Mouse (Mus musculus) hindbrain, embryonic 13.5 days (tissue): ENCODE results near the gene Spout1. TPM values are rescaled to one million over a fixed set of nuclear protein-coding genes. Genes with fewer than 3 reads are reported as not detected.

Source experiments
- ATAC-seq: fragments of 200-750 bp; cut with Nextera tagmentation; 2 replicates; pipeline ENCODE4 v1.8.0; 2017; ENCODE audit warnings: moderate TSS enrichment; ENCODE audit not compliant: low FRiP score
- H3K27ac ChIP-seq: fragments of 300-500 bp; sonication (generic); 2 replicates; pipeline ENCODE4 v1.5.1; 2015; ENCODE audit warnings: inconsistent platforms, mild to moderate bottlenecking, moderate library complexity
- H3K27me3 ChIP-seq: fragments of 300-500 bp; sonication (generic); 2 replicates; pipeline ENCODE4 v1.6.1; 2015; ENCODE audit warnings: mild to moderate bottlenecking, inconsistent platforms
- H3K36me3 ChIP-seq: fragments of 300-500 bp; sonication (generic); 2 replicates; pipeline ENCODE4 v1.6.1; 2015; ENCODE audit warnings: mild to moderate bottlenecking, inconsistent platforms
- H3K4me1 ChIP-seq: fragments of 300-500 bp; sonication (generic); replicated peaks from 2 replicates; pipeline ENCODE4 v1.6.1; 2015; ENCODE audit warnings: inconsistent platforms
- H3K4me2 ChIP-seq: fragments of 300-500 bp; sonication (generic); 2 replicates; pipeline ENCODE4 v1.6.1; 2015; ENCODE audit warnings: inconsistent platforms, mild to moderate bottlenecking, moderate library complexity
- H3K4me3 ChIP-seq: fragments of 300-500 bp; sonication (generic); 2 replicates; pipeline ENCODE4 v1.5.1; 2015; ENCODE audit warnings: mild to moderate bottlenecking, inconsistent platforms
- H3K9ac ChIP-seq: fragments of 300-500 bp; sonication (generic); 2 replicates; pipeline ENCODE4 v1.6.1; 2015; ENCODE audit warnings: mild to moderate bottlenecking, inconsistent platforms
- H3K9me3 ChIP-seq: fragments of 300-500 bp; sonication (generic); 2 replicates; pipeline ENCODE4 v1.6.1; 2016; ENCODE audit warnings: inconsistent platforms
- WGBS: fragments of 180-500 bp; shearing (Covaris S2); methylation state at CpG from one replicate; pipeline ENCODE4 v1.1.7; 2015; 5-methylcytosine and 5-hydroxymethylcytosine counted together
- polyA plus RNA-seq: library from polyadenylated mRNA; unstranded; fragments of >200 nt; fragmentation: Nextera tagmentation; extraction: Ambion mirVana; gene quantifications from 2 replicates; pipeline ENCODE4 v1.2.1, GENCODE M21; 2015

Gene Spout1
- 58.1 and 58.4 TPM in 2 replicates for polyA plus RNA-seq

DNA sequence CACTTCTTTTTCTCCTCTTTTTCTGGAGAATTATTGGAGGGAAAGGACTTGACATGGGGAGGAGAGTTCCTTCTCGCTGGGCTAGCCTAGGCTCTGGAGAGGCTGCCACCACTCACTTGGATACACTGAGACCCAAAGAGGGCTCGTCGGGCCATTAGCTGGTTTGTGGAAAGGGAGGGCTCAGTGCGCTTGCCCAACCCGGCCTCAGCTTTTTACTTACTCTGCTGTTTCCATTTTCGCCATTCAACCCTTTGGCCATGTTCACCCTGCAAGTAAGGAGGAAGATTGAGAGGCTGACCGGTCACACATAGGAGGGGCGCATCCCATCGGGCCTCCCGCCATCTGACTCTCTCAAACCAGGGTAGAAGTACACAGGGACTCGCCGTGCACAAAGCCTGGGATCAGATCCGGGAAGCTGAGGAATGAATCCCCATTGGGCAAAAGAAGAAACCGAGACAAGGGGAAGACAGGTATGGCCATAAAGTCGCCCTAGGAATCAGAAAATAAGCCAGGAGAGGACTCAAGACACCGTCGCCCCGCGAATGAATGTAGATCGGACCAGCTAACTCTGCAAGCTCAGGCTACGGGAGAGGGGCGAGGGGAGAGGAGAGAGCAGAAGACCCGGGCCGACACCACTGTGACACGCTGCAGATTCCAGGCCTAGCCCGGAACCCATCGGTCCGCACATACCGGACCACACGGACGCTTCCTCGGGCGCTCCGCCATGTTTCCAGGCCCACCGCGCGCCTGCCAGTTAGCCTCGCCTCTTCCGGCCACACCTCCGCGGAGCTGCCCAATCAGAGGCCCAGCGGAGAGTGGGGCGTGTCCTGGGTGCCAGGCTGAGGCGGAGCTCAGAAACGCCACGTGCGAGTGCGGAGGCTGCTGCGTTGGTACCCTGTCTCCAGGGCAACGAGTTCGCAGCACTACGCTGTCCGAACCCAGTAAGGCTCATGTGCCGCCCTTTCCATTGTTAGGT lies at the start of gene Spout1:
Gene Spout1 (minus strand): TSS at position 760 of the 976 bp plus-strand sequence.
- peak within 1 kb of the TSS; percentile 90 for H3K4me2 ChIP-seq
- peaks cover 39% of the 10 kb centered on the region for H3K36me3 ChIP-seq
- peak; percentile 98 for ATAC-seq
- no peaks in the 10 kb centered on the region for H3K9me3 ChIP-seq
- H3K4me1 ChIP-seq, result peaks cover 16% of the 10 kb centered on the region
- H3K27ac ChIP-seq, result peak within 1 kb of the TSS; percentile 44; the same call in 1 of the 2 replicates
- H3K27me3 ChIP-seq, result peaks cover 6% of the 10 kb centered on the region; the same call in 1 of the 2 replicates
- peak within 1 kb of the TSS; percentile 69 for H3K4me3 ChIP-seq
- H3K9ac ChIP-seq, result peak within 1 kb of the TSS; percentile 84
- 3% methylated on average over 54 of the region's 54 CpGs for WGBS

DNA sequence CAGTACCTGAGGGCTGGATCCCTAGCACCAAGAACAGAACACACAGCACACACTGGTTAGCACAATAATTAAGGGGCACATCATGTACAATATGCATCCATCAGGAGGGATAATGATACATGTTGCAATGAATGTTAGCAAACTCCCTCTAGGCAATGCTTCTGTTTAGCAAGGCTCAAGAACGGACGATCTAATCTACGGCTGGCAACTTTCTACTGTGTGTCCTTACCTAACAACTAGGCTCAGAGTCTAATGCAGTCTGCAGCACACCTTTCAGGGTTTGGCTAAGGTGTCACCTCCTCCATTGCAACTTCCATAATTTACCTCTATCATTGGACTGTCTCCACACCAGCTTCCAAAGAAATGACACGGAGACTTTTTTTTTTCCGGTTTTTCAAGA lies 38.0 kb upstream of the Spout1 start:
- H3K4me2 ChIP-seq, result no peak overlapping the region
- no peaks in the 10 kb centered on the region for H3K4me1 ChIP-seq
- no peak for ATAC-seq
- no peak overlapping the region for H3K9ac ChIP-seq
- H3K36me3 ChIP-seq, result no peaks in the 10 kb centered on the region
- no peak overlapping the region for H3K4me3 ChIP-seq
- no peaks in the 10 kb centered on the region for H3K9me3 ChIP-seq
- no peak overlapping the region for H3K27ac ChIP-seq
- no peaks in the 10 kb centered on the region for H3K27me3 ChIP-seq
- 99% methylated on average over 5 of the region's 5 CpGs for WGBS

DNA sequence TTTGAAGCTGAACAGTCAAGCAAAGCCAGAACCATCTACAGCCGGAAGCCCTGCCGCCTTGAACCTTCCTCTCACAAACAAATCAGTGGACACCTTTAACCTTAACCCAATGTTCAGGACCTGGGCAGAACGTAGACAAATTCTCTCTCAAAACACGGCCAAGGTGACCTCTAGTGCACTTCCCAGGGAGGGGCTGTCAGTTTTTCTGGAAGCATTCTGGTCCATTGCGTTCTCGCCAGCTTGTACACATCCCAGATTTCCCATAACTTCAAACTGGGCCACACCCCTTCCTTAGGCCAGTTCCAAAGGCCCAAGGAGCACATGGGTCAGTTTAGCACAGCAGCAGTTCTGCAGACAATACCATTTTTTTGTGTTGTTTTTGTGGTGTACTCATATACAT lies 37.2 kb upstream of the Spout1 start:
- no peak overlapping the region for H3K4me2 ChIP-seq
- WGBS, result 88% methylated on average over 6 of the region's 6 CpGs
- no peaks in the 10 kb centered on the region for H3K36me3 ChIP-seq
- no peaks in the 10 kb centered on the region for H3K4me1 ChIP-seq
- no peak overlapping the region for H3K9ac ChIP-seq
- no peak overlapping the region for H3K4me3 ChIP-seq
- H3K9me3 ChIP-seq, result no peaks in the 10 kb centered on the region
- H3K27me3 ChIP-seq, result no peaks in the 10 kb centered on the region
- ATAC-seq, result no peak
- no peak overlapping the region for H3K27ac ChIP-seq

DNA sequence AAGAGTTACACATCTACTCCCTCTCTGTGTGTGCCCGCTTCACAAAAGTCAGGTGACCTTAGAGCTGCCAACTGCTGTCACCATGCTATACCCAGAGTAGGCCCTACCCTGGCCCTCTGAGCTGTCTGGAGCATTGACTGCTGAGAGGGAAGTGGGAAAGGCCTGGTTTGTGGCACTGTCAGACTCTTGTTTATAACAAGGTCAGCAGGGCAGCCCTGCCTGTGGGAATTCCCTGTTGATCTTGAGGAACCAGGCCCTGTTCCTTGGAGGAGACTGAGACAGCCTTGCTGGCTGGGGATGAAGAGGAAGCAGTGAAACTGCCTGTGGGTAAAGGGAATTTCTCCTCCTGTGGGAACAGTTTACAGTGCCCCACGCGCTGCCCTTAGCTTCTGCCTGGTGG lies 36.5 kb upstream of the Spout1 start:
- no peaks in the 10 kb centered on the region for H3K36me3 ChIP-seq
- H3K27ac ChIP-seq, result no peak overlapping the region
- H3K4me3 ChIP-seq, result no peak overlapping the region
- ATAC-seq, result no peak
- no peak overlapping the region for H3K4me2 ChIP-seq
- no peaks in the 10 kb centered on the region for H3K4me1 ChIP-seq
- H3K27me3 ChIP-seq, result no peaks in the 10 kb centered on the region
- 86% methylated on average over 3 of the region's 3 CpGs for WGBS
- no peak overlapping the region for H3K9ac ChIP-seq
- no peaks in the 10 kb centered on the region for H3K9me3 ChIP-seq

DNA sequence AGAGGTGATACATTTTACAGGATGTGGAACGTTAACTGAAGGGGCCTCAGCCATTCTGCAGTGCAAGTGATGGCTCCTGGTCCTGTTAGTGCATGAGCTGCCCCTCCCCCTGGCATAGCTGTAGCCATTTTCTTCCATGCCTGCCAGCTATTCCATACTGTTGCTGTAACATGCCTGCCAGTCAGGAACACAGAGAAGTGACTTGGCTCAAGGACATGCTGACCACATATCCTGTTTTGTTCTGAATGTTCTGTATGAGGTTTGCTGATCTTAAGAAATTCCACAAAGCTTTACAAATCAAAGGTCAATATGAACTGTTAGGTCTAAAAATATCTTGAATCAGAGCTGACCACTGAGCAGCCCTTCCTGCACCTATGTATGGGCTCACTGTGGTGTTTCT lies 34.7 kb upstream of the Spout1 start:
- no peak overlapping the region for H3K9ac ChIP-seq

DNA sequence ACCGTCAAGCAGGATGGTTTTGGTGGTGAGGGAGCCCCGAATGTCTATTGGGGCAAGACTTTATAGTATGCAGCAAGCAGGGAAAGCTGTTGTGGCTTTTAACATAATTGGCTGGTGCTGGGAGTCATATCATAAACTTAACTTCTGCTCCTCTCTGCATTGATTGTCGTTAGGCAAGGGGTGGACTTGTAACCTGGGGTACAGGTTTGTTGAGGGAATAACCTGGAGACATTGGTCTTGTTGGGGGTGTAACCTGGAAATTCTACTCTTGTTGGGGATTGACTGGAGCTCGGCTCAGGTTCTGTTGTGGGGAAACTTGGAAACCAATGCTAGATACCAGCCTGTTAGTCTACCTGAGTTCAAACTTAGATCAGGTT lies 33.9 kb upstream of the Spout1 start:
- Histone ChIP-seq H3K4me1 (0 out of 2 replicates have a peak, but pooled peaks cover 1% of the 10 kb centered on the region), H3K4me2 (no peak overlapping the region), H3K4me3 (no peak overlapping the region), H3K27ac (no peak overlapping the region), H3K9ac (no peak overlapping the region), H3K9me3 (no peaks in the 10 kb centered on the region), H3K36me3 (no peaks in the 10 kb centered on the region), H3K27me3 (no peaks in the 10 kb centered on the region)
- 79% methylated on average over 4 of the region's 4 CpGs for WGBS
- no peak for ATAC-seq

More for the DNA sequence above, 34.7 kb upstream of the Spout1 start:
- ATAC-seq, result no peak
- no peak overlapping the region for H3K4me2 ChIP-seq
- H3K9me3 ChIP-seq, result no peaks in the 10 kb centered on the region
- no peaks in the 10 kb centered on the region for H3K27me3 ChIP-seq
- H3K4me3 ChIP-seq, result no peak overlapping the region
- 93% methylated on average over 1 of the region's 1 CpGs for WGBS
- H3K36me3 ChIP-seq, result no peaks in the 10 kb centered on the region
- no peaks in the 10 kb centered on the region for H3K4me1 ChIP-seq
- H3K27ac ChIP-seq, result no peak overlapping the region

DNA sequence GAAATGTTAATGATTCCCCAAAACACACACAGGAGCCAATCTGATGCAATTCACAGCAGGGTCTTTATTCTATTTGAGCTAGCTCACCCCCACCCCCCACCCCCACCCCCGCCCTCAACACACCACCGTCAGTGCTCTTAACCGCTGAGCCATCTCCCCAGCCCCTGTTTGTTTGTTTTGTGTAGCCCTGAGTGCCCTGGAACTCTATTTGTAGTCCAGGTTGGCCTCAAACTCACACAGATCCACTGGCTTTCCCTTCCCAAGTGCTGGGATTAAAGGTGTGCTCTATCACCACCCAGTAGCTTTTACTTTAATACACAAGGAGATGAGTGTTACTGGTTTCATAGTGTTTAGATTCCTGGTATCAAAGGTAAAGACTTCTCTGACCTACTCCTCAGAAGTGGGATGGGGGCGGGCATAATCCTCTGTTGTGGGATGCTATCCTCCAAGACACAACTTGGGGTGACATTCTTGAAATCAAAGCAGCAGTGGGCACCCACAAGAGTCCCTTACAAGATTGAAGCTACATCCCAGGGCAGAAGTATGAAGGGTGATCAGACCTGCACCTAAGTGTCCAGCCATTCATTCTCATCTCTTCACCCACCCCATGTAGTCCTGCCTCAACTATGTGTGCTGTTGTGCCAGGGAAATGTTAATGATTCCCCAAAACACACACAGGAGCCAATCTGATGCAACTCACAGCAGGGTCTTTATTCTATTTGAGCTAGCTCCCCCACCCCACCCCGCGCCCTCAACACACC lies 33.3 kb upstream of the Spout1 start:
- Histone ChIP-seq H3K4me3 (no peak overlapping the region), H3K27ac (no peak overlapping the region), H3K9me3 (no peaks in the 10 kb centered on the region), H3K27me3 (no peaks in the 10 kb centered on the region), H3K4me2 (no peak overlapping the region), H3K36me3 (no peaks in the 10 kb centered on the region), H3K4me1 (peaks cover 6% of the 10 kb centered on the region), H3K9ac (no peak overlapping the region)
- no peak for ATAC-seq
- WGBS, result 69% methylated on average over 6 of the region's 6 CpGs

DNA sequence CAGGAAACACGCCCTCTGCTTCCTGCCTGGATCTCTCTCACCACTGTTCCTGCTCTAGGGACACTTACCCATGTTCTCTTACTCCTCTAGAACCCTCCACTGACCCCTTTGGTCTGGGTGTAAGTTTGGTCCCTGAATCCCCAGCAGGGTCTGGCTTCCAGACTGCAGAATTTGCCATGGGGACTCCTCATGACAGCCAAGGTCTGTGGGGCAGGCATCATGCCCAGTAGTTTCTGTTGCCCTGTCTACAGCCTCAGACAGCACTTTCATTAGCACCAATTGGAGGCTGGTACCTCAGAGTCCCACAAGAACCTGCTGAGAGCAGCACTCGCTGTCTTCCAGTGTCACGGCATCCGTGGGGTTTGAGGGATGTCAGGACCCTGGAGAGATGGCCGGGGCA lies 29.6 kb upstream of the Spout1 start:
- ATAC-seq, result no peak
- H3K9me3 ChIP-seq, result no peaks in the 10 kb centered on the region

DNA sequence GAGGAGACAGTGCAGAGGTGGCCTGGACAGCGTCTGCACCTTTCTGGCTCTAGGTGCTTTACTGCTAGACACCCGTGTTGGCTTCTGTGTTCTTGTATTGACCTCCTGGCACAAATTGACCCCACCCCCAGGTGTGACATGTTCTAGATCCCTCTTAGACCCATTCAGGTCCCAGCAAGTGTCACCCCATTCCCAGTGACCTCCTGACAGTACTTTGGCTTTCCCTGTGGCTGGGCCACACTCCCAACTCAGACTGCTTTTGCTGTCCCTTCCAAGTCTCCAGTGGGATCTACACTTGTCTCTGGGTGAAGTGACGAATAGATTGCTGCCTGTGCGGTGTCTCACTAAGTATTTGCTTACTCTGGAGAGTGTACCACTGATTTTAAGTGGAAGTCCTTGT lies 29.1 kb upstream of the Spout1 start:
- 85% methylated on average over 4 of the region's 4 CpGs for WGBS

More for the DNA sequence above, 29.6 kb upstream of the Spout1 start:
- no peaks in the 10 kb centered on the region for H3K36me3 ChIP-seq
- peaks cover 23% of the 10 kb centered on the region for H3K4me1 ChIP-seq
- 81% methylated on average over 5 of the region's 5 CpGs for WGBS
- no peak overlapping the region for H3K27ac ChIP-seq
- no peak overlapping the region for H3K4me2 ChIP-seq
- H3K27me3 ChIP-seq, result no peaks in the 10 kb centered on the region
- H3K4me3 ChIP-seq, result no peak overlapping the region
- H3K9ac ChIP-seq, result no peak overlapping the region

DNA sequence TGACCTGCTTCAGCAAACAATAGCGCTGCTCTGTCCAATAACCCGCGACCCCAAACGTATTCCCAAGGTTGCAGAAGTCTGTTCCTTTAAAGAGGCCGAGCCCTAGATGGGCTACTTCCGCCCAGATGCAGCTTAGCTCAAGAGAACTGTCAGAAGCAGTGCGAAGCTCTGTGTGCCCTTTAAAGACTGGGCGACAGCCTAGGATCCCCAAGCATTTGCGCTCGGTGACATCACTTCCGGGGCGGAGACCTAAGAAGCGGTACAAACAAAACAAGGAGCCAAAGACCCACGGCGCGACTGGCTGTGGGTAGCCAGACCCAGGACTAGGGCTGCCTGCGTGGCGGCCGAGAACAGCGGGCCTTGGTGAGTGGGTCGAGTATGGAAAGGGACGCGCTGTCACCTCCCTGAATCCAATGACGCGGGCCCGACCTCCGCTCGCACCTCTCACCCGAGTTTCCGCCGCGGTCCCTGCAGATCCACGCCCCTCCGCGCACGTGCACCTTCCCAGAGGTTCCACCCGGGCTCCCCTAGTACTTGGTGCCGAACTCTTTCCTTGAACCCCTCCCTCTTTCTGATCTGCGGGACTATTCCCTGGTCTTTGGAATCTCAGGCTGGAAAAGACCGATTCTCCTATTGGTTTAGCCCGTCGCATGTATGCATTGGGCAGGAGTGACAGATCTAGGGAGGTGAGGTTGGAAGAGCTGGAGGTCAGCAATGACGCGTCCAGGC lies 27.5 kb upstream of the Spout1 start, which contains the start of gene Kyat1:
Gene Kyat1 (minus strand): TSS at position 219 of the 729 bp plus-strand sequence.
- H3K27me3 ChIP-seq, result no peaks in the 10 kb centered on the region
- H3K9ac ChIP-seq, result peak within 1 kb of the TSS; percentile 74
- H3K4me1 ChIP-seq, result peaks cover 23% of the 10 kb centered on the region
- H3K4me2 ChIP-seq, result peak within 1 kb of the TSS; percentile 84
- peak within 1 kb of the TSS; percentile 68 for H3K4me3 ChIP-seq
- peak; percentile 98 for ATAC-seq
- H3K9me3 ChIP-seq, result no peaks in the 10 kb centered on the region
- H3K36me3 ChIP-seq, result no peaks in the 10 kb centered on the region
- WGBS, result under 1% methylated on average over 44 of the region's 44 CpGs
- peak within 1 kb of the TSS; percentile 84 for H3K27ac ChIP-seq

More for the DNA sequence above, 29.1 kb upstream of the Spout1 start:
- no peak overlapping the region for H3K27ac ChIP-seq
- no peaks in the 10 kb centered on the region for H3K9me3 ChIP-seq
- H3K4me3 ChIP-seq, result no peak overlapping the region
- H3K4me1 ChIP-seq, result peaks cover 23% of the 10 kb centered on the region
- ATAC-seq, result no peak
- H3K9ac ChIP-seq, result no peak overlapping the region
- no peaks in the 10 kb centered on the region for H3K36me3 ChIP-seq
- no peaks in the 10 kb centered on the region for H3K27me3 ChIP-seq
- no peak overlapping the region for H3K4me2 ChIP-seq

DNA sequence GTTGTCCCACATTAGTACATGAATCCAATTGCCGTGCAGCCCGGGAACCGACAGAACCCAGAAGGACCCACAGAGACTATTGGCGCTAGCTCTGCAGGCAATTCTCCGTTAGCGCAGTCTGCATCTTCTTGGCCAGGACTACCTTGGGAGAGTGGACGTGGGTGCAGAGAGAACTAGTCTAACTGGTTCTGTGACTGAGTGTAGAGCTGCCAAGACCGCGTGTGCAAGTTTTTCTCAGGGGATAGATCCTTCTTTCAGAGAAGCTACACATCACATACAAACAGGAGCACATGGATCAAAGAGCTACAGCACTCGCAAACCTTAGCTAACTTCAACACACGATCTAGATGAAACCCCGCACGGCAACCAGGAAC lies 27.0 kb upstream of the Spout1 start:
- no peaks in the 10 kb centered on the region for H3K27me3 ChIP-seq
- H3K4me3 ChIP-seq, result peak overlapping the region; percentile 68
- H3K36me3 ChIP-seq, result no peaks in the 10 kb centered on the region
- peaks cover 23% of the 10 kb centered on the region for H3K4me1 ChIP-seq
- H3K9ac ChIP-seq, result peak overlapping the region; percentile 74
- no peaks in the 10 kb centered on the region for H3K9me3 ChIP-seq
- 1% methylated on average over 13 of the region's 13 CpGs for WGBS
- ATAC-seq, result peak; percentile 77
- peak overlapping the region; percentile 84 for H3K4me2 ChIP-seq
- H3K27ac ChIP-seq, result peak overlapping the region; percentile 84

DNA sequence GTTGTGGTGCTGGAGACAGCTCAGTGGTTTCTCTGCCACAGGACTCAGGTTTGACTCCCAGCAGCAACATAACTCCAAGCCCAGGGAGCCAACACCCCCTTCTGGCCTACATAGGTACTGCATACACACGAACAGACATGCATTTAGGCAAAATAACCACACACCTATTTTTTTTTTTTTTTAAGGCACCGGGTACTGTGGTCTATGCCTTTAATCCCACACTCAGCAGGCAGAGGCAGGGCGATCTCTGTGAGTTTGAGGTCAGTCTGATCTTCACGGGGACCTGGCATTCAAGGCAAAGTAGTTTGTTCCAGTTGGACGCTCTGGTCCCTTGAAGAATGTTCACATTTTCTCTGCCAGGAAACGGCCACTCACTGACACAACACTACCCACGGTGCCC lies 25.2 kb upstream of the Spout1 start:
- no peaks in the 10 kb centered on the region for H3K36me3 ChIP-seq
- H3K27ac ChIP-seq, result no peak overlapping the region
- no peak overlapping the region for H3K4me2 ChIP-seq
- H3K9me3 ChIP-seq, result no peaks in the 10 kb centered on the region
- H3K4me1 ChIP-seq, result peaks cover 23% of the 10 kb centered on the region
- H3K9ac ChIP-seq, result no peak overlapping the region
- 75% methylated on average over 7 of the region's 7 CpGs for WGBS
- ATAC-seq, result no peak
- H3K4me3 ChIP-seq, result no peak overlapping the region
- no peaks in the 10 kb centered on the region for H3K27me3 ChIP-seq
